Mouse (Mus musculus): ENCODE measurements around the gene Grin2c. TPM values are rescaled to one million over a fixed set of nuclear protein-coding genes. Genes with fewer than 3 reads are reported as not detected.

The Grin2c gene
- polyA plus RNA-seq, 1 experiment, result 4.8 TPM

DNA sequence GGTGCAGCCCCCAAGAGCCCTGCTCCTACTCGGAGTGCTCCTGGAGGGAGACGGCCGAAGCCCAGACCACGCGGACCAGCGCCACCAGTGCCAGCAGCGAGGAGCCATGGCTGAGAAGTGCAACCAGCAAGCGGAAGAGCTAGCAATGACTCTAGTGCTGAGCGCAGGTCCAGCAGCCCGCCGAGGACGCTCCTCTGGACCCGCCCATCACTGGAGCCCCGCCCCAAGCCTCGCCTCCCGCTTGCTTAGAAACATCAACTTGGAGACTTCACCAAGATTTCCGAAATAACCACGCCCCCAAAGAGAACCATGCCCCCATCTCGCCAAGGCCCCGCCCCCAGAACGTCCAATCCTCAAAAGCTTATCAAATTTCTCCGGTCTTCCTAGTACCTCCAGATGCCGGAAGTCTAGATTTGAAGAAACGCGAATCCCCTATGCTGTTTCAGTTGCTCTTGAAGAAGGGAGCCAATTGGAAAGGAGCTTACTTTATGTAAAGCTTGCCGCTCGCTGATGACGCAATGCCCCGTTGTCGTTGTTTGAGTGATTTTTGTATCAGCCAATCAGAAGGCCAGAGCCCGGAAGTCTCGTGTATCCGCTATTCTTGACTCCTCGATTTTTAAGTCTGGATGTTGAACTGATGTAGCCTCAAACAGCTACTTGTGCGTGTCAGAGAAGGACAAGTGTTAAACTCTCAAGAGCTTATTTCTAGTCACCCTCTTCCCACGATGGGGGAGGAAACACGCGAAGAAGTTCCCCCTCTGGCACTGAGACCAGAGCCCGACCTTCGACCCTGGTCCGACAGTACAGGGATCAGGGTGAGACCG lies 9.9 kb upstream of the Grin2c start, which contains the start of gene Fdxr:
Gene Fdxr (minus strand): TSS at position 271 of the 824 bp plus-strand sequence.
- TF ChIP-seq CTCF (IDR thresholded peaks at IDR 0.05; ENCODE audit: insufficient read depth, low read length) (no peak), POLR2A (IDR thresholded peaks at IDR 0.05; ENCODE audit: borderline replicate concordance, extremely low read depth, low read depth, low read length) (peak; percentile 98)
- H3K4me1 ChIP-seq (ENCODE audit: control insufficient read depth, insufficient read depth, low read length), result peaks cover 7% of the 10 kb centered on the region; the same call in 1 of the 2 replicates
- WGBS, result under 1% methylated on average over 42 of the region's 42 CpGs
- H3K4me3 ChIP-seq (replicated peaks; ENCODE audit: extremely low read depth, low read depth, low read length), result peak within 1 kb of the TSS; percentile 87
- peak; percentile 96 for DNase-seq

DNA sequence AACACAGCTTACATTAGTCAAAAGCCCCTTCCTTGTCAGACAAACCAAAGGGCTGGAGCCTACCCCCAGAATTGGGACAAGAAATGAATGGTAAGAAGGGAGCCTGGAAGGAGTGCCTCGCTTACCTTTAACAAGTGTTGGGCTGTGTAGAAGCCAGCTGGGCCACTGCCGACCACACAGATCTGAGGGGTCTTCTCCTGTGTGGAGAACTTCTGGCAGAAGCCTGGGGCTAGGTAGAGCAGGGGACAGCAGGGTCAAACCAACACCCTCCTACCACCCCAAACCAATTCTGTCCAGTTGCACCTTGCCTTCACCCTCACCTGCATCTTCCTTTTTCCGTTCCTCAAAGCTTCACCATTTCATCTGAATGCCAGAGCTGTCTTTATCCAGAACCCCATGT lies 8.9 kb upstream of the Grin2c start:
- peaks cover 7% of the 10 kb centered on the region; the same call in 1 of the 2 replicates for H3K4me1 ChIP-seq (ENCODE audit: control insufficient read depth, insufficient read depth, low read length)
- no peak overlapping the region for H3K4me3 ChIP-seq (replicated peaks; ENCODE audit: extremely low read depth, low read depth, low read length)
- 64% methylated on average over 3 of the region's 3 CpGs for WGBS
- no peak for TF ChIP-seq POLR2A (IDR thresholded peaks at IDR 0.05; ENCODE audit: borderline replicate concordance, extremely low read depth, low read depth, low read length)
- no peak for TF ChIP-seq CTCF (IDR thresholded peaks at IDR 0.05; ENCODE audit: insufficient read depth, low read length)
- DNase-seq, result no peak

DNA sequence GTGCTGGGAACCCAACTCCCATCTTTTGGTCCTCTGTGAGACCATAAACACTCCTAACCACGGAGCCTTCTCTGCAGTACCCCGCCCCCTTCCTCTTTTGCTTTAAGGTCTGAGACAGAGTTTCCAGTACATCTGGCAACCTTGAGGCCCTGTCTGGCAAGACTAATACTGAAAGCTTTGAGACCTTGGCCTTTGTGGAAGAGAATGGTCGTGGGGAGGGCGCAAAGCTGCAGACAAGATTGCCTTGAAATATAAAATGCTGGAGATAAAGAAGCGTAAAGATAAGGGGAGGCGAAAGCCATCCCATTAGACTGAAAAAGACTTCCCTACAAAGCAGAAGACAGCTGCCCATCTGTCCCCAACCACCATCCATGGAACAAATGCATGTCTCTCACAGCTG lies 8.5 kb upstream of the Grin2c start:
- Histone ChIP-seq H3K4me1 (ENCODE audit: control insufficient read depth, insufficient read depth, low read length) (peaks cover 7% of the 10 kb centered on the region; the same call in 1 of the 2 replicates), H3K4me3 (replicated peaks; ENCODE audit: extremely low read depth, low read depth, low read length) (no peak overlapping the region)
- no peak for DNase-seq
- TF ChIP-seq POLR2A (IDR thresholded peaks at IDR 0.05; ENCODE audit: borderline replicate concordance, extremely low read depth, low read depth, low read length) (no peak), CTCF (IDR thresholded peaks at IDR 0.05; ENCODE audit: insufficient read depth, low read length) (no peak)
- WGBS, result 76% methylated on average over 6 of the region's 6 CpGs

DNA sequence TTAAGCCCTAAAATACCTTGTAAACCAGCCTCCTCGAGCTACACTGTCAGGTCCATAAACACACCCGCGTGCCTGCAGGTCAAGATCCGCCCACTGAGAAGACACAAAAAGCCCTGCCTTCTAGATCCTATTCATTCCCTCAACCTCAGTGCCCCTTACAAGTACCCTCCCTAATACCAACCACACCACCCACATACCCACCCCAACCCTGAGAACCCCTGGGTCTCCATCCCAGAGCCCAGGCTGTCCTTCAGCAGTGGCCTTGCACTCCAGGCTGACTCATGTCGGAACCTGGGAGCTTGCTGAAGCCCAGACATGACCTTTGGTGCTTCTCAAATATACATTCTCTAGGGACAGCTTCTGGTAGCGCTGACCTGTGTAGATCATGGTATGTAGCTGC lies 7.7 kb upstream of the Grin2c start:
- TF ChIP-seq CTCF (IDR thresholded peaks at IDR 0.05; ENCODE audit: insufficient read depth, low read length) (no peak), POLR2A (IDR thresholded peaks at IDR 0.05; ENCODE audit: borderline replicate concordance, extremely low read depth, low read depth, low read length) (no peak)
- no peak for DNase-seq
- peaks cover 7% of the 10 kb centered on the region; the same call in 1 of the 2 replicates for H3K4me1 ChIP-seq (ENCODE audit: control insufficient read depth, insufficient read depth, low read length)
- H3K4me3 ChIP-seq (replicated peaks; ENCODE audit: extremely low read depth, low read depth, low read length), result no peak overlapping the region
- WGBS, result 91% methylated on average over 6 of the region's 6 CpGs

DNA sequence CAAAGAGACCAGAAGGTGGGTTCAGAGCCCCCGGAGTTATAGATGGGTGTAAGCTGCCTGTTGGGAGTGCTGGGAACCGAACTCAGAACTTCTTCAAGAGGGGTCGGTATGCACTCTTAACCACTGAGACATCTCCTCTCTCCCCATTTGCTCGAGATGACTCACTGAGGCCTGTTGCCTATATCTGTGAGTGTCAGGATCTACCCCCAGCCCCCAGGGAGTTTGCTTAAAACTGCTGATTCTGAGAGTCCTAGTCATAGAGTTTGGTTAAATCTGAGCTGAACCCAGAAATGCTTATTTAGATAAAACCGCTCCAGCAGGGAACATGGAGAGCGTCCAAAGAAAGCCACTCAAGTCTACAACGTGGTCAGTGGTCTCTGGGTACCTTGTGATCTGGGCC lies 7.1 kb upstream of the Grin2c start:
- WGBS, result 80% methylated on average over 7 of the region's 7 CpGs
- Histone ChIP-seq H3K4me1 (ENCODE audit: control insufficient read depth, insufficient read depth, low read length) (peaks cover 7% of the 10 kb centered on the region; the same call in 1 of the 2 replicates), H3K4me3 (replicated peaks; ENCODE audit: extremely low read depth, low read depth, low read length) (no peak overlapping the region)
- no peak for TF ChIP-seq CTCF (IDR thresholded peaks at IDR 0.05; ENCODE audit: insufficient read depth, low read length)
- no peak for TF ChIP-seq POLR2A (IDR thresholded peaks at IDR 0.05; ENCODE audit: borderline replicate concordance, extremely low read depth, low read depth, low read length)
- no peak for DNase-seq

DNA sequence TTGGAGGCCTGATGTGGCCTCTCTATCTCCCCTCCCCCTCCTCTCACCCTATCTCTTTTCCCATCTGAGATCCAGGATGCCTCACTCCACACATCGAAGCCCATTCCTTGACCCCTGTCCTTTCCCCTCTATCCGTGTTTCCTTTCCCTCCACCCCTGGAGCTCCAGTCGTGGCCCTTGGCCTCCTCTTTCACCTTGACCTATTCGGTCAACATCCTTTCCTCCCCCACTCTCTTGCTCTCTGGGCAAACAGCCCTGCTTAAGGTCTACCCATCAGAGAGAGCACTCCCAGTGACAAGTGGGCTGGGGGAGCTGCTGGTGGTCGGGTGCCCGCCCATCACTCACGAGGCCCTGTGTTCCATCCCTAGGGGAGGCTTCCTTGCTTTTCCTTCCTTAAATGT lies 6.7 kb upstream of the Grin2c start:
- Histone ChIP-seq H3K4me1 (ENCODE audit: control insufficient read depth, insufficient read depth, low read length) (peaks cover 7% of the 10 kb centered on the region; the same call in 1 of the 2 replicates), H3K4me3 (replicated peaks; ENCODE audit: extremely low read depth, low read depth, low read length) (no peak overlapping the region)
- WGBS, result 57% methylated on average over 7 of the region's 7 CpGs
- no peak for DNase-seq
- TF ChIP-seq CTCF (IDR thresholded peaks at IDR 0.05; ENCODE audit: insufficient read depth, low read length) (no peak), POLR2A (IDR thresholded peaks at IDR 0.05; ENCODE audit: borderline replicate concordance, extremely low read depth, low read depth, low read length) (no peak)

DNA sequence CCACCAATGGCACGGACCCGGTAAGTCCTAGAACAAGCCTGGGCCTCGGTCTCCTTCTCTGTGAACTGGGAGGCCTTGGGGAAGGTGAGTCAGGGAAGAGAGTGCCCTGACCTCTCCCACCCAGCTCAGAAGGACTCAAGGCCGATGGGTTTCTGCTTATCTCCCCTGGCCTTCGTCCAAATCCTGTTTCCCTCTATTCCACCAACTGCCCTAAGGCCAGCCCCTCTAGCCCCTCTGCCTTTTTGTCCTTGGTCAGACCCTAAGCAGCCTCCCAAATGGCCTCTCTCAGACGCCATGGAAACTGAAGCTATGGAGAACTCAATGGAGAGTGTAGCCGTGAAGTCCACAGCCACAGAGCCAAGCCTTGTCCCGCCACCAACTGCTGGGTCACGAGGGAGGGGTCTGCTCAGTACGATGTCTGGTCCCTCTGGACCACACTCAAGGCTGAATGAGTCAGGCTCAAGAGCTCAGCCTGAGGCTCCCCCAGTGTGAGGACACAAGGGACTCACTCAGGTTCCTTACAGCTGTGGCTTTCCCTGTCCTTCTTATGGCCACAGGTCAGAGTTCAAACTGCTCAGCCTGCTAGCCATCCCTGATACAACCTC lies 6.0 kb upstream of the Grin2c start:
- Histone ChIP-seq H3K4me1 (ENCODE audit: control insufficient read depth, insufficient read depth, low read length) (peaks cover 7% of the 10 kb centered on the region; the same call in 1 of the 2 replicates), H3K4me3 (replicated peaks; ENCODE audit: extremely low read depth, low read depth, low read length) (no peak overlapping the region)
- DNase-seq, result no peak
- TF ChIP-seq CTCF (IDR thresholded peaks at IDR 0.05; ENCODE audit: insufficient read depth, low read length), result no peak
- no peak for TF ChIP-seq POLR2A (IDR thresholded peaks at IDR 0.05; ENCODE audit: borderline replicate concordance, extremely low read depth, low read depth, low read length)
- WGBS, result 83% methylated on average over 10 of the region's 10 CpGs

DNA sequence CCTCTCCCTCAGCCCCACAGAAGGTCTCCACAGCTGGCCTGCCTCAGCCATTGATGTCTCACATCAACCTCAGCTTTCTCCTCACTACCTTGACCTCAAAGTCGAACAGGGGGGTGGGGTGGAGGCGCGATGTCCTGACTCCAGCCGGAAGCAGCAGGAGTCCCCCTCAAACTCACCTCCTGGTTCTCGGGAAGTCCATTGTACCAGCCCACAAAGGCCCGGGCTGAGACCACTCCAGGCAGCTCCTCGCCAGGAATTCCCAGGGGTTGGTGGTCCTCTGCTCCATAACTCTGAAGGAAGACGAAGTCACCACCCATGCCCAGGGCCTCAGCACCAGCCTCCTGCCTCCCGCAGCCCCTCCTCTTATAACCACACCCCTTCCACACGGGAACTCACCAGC lies 4.4 kb upstream of the Grin2c start:
- TF ChIP-seq POLR2A (IDR thresholded peaks at IDR 0.05; ENCODE audit: borderline replicate concordance, extremely low read depth, low read depth, low read length) (no peak), CTCF (IDR thresholded peaks at IDR 0.05; ENCODE audit: insufficient read depth, low read length) (no peak)
- 74% methylated on average over 10 of the region's 10 CpGs for WGBS

DNA sequence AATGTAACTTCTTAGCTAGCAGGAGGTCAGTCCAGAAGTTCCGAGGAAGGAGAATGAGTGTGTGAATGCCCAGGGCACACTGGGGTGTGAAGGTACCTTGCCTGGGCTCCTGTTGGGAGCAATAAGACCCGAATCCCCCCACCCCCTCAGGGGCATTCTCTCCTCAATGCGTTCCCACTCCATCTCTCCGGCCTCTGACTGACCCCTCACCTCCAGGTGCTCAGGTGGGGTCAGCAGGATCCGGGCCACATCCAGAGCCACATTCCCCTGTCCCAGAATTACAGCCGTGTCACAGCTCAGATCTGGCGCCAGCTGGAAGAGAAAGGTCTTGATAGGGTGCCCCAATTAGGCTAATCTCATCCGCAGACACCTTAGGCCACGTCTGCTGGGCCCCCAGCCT lies 4.0 kb upstream of the Grin2c start:
- 71% methylated on average over 9 of the region's 9 CpGs for WGBS

More for the DNA sequence above, 4.4 kb upstream of the Grin2c start:
- H3K4me3 ChIP-seq (replicated peaks; ENCODE audit: extremely low read depth, low read depth, low read length), result no peak overlapping the region
- no peak for DNase-seq
- peaks cover 4% of the 10 kb centered on the region; the same call in 1 of the 2 replicates for H3K4me1 ChIP-seq (ENCODE audit: control insufficient read depth, insufficient read depth, low read length)

More for the DNA sequence above, 4.0 kb upstream of the Grin2c start:
- H3K4me3 ChIP-seq (replicated peaks; ENCODE audit: extremely low read depth, low read depth, low read length), result no peak overlapping the region
- no peaks in the 10 kb centered on the region for H3K4me1 ChIP-seq (ENCODE audit: control insufficient read depth, insufficient read depth, low read length)
- TF ChIP-seq POLR2A (IDR thresholded peaks at IDR 0.05; ENCODE audit: borderline replicate concordance, extremely low read depth, low read depth, low read length), result no peak
- no peak for DNase-seq
